Mouse (Mus musculus) limb, embryonic 12.5 days (tissue): ENCODE data around the gene Ropn1l. TPM values are rescaled to one million over a fixed set of nuclear protein-coding genes. Genes with fewer than 3 reads are reported as not detected.
A peak's percentile ranks its signal among the peaks of the same experiment; 100 is the strongest.

Experiments used
- ATAC-seq: fragments of 200-750 bp; cut with Nextera tagmentation; 2 replicates; pipeline ENCODE4 v1.8.0; 2017; ENCODE audit warnings: low read depth, moderate TSS enrichment; ENCODE audit not compliant: insufficient number of reproducible peaks, insufficient read depth, low FRiP score, low TSS enrichment
- H3K27ac ChIP-seq: fragments of 300-500 bp; sonication (generic); 2 replicates; pipeline ENCODE4 v1.5.1; 2016; ENCODE audit warnings: mild to moderate bottlenecking, moderate library complexity
- H3K27me3 ChIP-seq: fragments of 300-500 bp; sonication (generic); 2 replicates; pipeline ENCODE4 v1.6.1; 2016; ENCODE audit warnings: mild to moderate bottlenecking, moderate library complexity
- H3K36me3 ChIP-seq: fragments of 300-500 bp; sonication (generic); 2 replicates; pipeline ENCODE4 v1.6.1; 2016; ENCODE audit warnings: mild to moderate bottlenecking, moderate library complexity
- H3K4me1 ChIP-seq: fragments of 300-500 bp; sonication (generic); replicated peaks from 2 replicates; pipeline ENCODE4 v1.6.1; 2016
- H3K4me2 ChIP-seq: fragments of 300-500 bp; sonication (generic); 2 replicates; pipeline ENCODE4 v1.6.1; 2016; ENCODE audit warnings: mild to moderate bottlenecking, moderate library complexity
- H3K4me3 ChIP-seq: fragments of 300-500 bp; sonication (generic); replicated peaks from 2 replicates; pipeline ENCODE4 v1.5.1; 2016; ENCODE audit warnings: mild to moderate bottlenecking
- H3K9ac ChIP-seq: fragments of 300-500 bp; sonication (generic); replicated peaks from 2 replicates; pipeline ENCODE4 v1.6.1; 2016; ENCODE audit warnings: mild to moderate bottlenecking, moderate library complexity
- H3K9me3 ChIP-seq: fragments of 300-500 bp; sonication (generic); 2 replicates; pipeline ENCODE4 v1.6.1; 2016; ENCODE audit warnings: mild to moderate bottlenecking, moderate library complexity
- WGBS: fragments of 180-500 bp; shearing (Covaris S2); methylation state at CpG from one replicate; pipeline ENCODE4 v1.1.7; 2016; 5-methylcytosine and 5-hydroxymethylcytosine counted together
- polyA plus RNA-seq: library from polyadenylated mRNA; unstranded; fragments of >200 nt; fragmentation: Nextera tagmentation; extraction: Ambion mirVana; gene quantifications from 2 replicates; pipeline ENCODE4 v1.2.1, GENCODE M21; 2016

Ropn1l gene
- polyA plus RNA-seq, 1 experiment from 2014 or later = 2.3 TPM

- H3K9ac ChIP-seq = no peak overlapping the region
- H3K27ac ChIP-seq = no peak overlapping the region
- H3K4me1 ChIP-seq = 0 out of 2 replicates have a peak, but pooled peaks cover 4% of the 10 kb centered on the region
- no peaks in the 10 kb centered on the region for H3K36me3 ChIP-seq
- no peak for ATAC-seq
- H3K27me3 ChIP-seq = peaks cover 5% of the 10 kb centered on the region; the same call in 1 of the 2 replicates
- 36% methylated on average over 9 of the region's 9 CpGs for WGBS
- no peaks in the 10 kb centered on the region for H3K9me3 ChIP-seq
- peak overlapping the region; percentile 33; the same call in 1 of the 2 replicates for H3K4me2 ChIP-seq
- no peak overlapping the region for H3K4me3 ChIP-seq
Observed at GRCm38 (mm10) chr15:31419037-31419436, 34.5 kb downstream of the Ropn1l start.

GRCm38 (mm10) chr15:31418686-31419024, 34.9 kb downstream of the Ropn1l start:
- WGBS = 6% methylated on average over 7 of the region's 7 CpGs
- Histone ChIP-seq H3K9ac (no peak overlapping the region), H3K4me3 (no peak overlapping the region), H3K4me2 (peak overlapping the region; percentile 33), H3K9me3 (no peaks in the 10 kb centered on the region), H3K36me3 (no peaks in the 10 kb centered on the region), H3K4me1 (0 out of 2 replicates have a peak, but pooled peaks cover 4% of the 10 kb centered on the region), H3K27ac (no peak overlapping the region), H3K27me3 (peaks cover 5% of the 10 kb centered on the region; the same call in 1 of the 2 replicates)
- no peak for ATAC-seq

- WGBS = 52% methylated on average over 21 of the region's 21 CpGs
- Histone ChIP-seq H3K36me3 (no peaks in the 10 kb centered on the region), H3K27me3 (peaks cover 5% of the 10 kb centered on the region; the same call in 1 of the 2 replicates), H3K4me3 (no peak overlapping the region), H3K4me1 (0 out of 2 replicates have a peak, but pooled peaks cover 4% of the 10 kb centered on the region), H3K27ac (no peak overlapping the region), H3K4me2 (peak overlapping the region; percentile 33), H3K9ac (no peak overlapping the region), H3K9me3 (no peaks in the 10 kb centered on the region)
- no peak for ATAC-seq
Observed at GRCm38 (mm10) chr15:31417796-31418685, 35.5 kb downstream of the Ropn1l start.

- no peak for ATAC-seq
- Histone ChIP-seq H3K4me3 (no peak overlapping the region), H3K9ac (no peak overlapping the region), H3K27ac (no peak overlapping the region), H3K4me2 (no peak overlapping the region), H3K4me1 (0 out of 2 replicates have a peak, but pooled peaks cover 4% of the 10 kb centered on the region), H3K9me3 (no peaks in the 10 kb centered on the region), H3K36me3 (no peaks in the 10 kb centered on the region), H3K27me3 (peaks cover 5% of the 10 kb centered on the region; the same call in 1 of the 2 replicates)
- WGBS = 70% methylated on average over 6 of the region's 6 CpGs
Observed at GRCm38 (mm10) chr15:31417409-31417795, 36.1 kb downstream of the Ropn1l start.

GRCm38 (mm10) chr15:31415181-31415580, 38.4 kb downstream of the Ropn1l start:
- no peak overlapping the region for H3K4me3 ChIP-seq
- H3K9ac ChIP-seq = no peak overlapping the region
- H3K9me3 ChIP-seq = no peaks in the 10 kb centered on the region
- H3K27me3 ChIP-seq = peaks cover 5% of the 10 kb centered on the region; the same call in 1 of the 2 replicates
- H3K4me1 ChIP-seq = 0 out of 2 replicates have a peak, but pooled peaks cover 4% of the 10 kb centered on the region
- WGBS = 67% methylated on average over 4 of the region's 4 CpGs
- no peak for ATAC-seq
- no peaks in the 10 kb centered on the region for H3K36me3 ChIP-seq
- H3K4me2 ChIP-seq = no peak overlapping the region
- H3K27ac ChIP-seq = no peak overlapping the region

- Histone ChIP-seq H3K36me3 (no peaks in the 10 kb centered on the region), H3K9me3 (no peaks in the 10 kb centered on the region), H3K4me1 (0 out of 2 replicates have a peak, but pooled peaks cover 4% of the 10 kb centered on the region), H3K27ac (no peak overlapping the region), H3K4me2 (no peak overlapping the region), H3K27me3 (peaks cover 5% of the 10 kb centered on the region; the same call in 1 of the 2 replicates), H3K4me3 (no peak overlapping the region), H3K9ac (no peak overlapping the region)
- WGBS = 60% methylated on average over 6 of the region's 6 CpGs
- ATAC-seq = no peak
Observed at GRCm38 (mm10) chr15:31414179-31414898, 39.2 kb downstream of the Ropn1l start.

GRCm38 (mm10) chr15:31413662-31414061, 39.9 kb downstream of the Ropn1l start:
- no peak for ATAC-seq
- 88% methylated on average over 6 of the region's 6 CpGs for WGBS
- H3K9ac ChIP-seq = no peak overlapping the region
- no peak overlapping the region for H3K4me3 ChIP-seq
- H3K27ac ChIP-seq = no peak overlapping the region
- no peak overlapping the region for H3K4me2 ChIP-seq
- H3K9me3 ChIP-seq = no peaks in the 10 kb centered on the region
- H3K27me3 ChIP-seq = peaks cover 5% of the 10 kb centered on the region; the same call in 1 of the 2 replicates
- H3K36me3 ChIP-seq = no peaks in the 10 kb centered on the region
- 0 out of 2 replicates have a peak, but pooled peaks cover 4% of the 10 kb centered on the region for H3K4me1 ChIP-seq

- H3K4me3 ChIP-seq = no peak overlapping the region
- WGBS = 51% methylated on average over 3 of the region's 3 CpGs
- 0 out of 2 replicates have a peak, but pooled peaks cover under 1% of the 10 kb centered on the region for H3K4me1 ChIP-seq
- no peak overlapping the region for H3K9ac ChIP-seq
- no peak overlapping the region for H3K27ac ChIP-seq
- H3K27me3 ChIP-seq = no peaks in the 10 kb centered on the region
- ATAC-seq = no peak
- H3K36me3 ChIP-seq = no peaks in the 10 kb centered on the region
- no peak overlapping the region for H3K4me2 ChIP-seq
- H3K9me3 ChIP-seq = no peaks in the 10 kb centered on the region
Observed at GRCm38 (mm10) chr15:31412933-31413332, 40.6 kb downstream of the Ropn1l start.

- Histone ChIP-seq H3K4me3 (no peak overlapping the region), H3K27me3 (no peaks in the 10 kb centered on the region), H3K9ac (no peak overlapping the region), H3K4me2 (no peak overlapping the region), H3K4me1 (no peaks in the 10 kb centered on the region), H3K36me3 (no peaks in the 10 kb centered on the region), H3K9me3 (no peaks in the 10 kb centered on the region), H3K27ac (no peak overlapping the region)
- no peak for ATAC-seq
- WGBS = 77% methylated on average over 6 of the region's 6 CpGs
Observed at GRCm38 (mm10) chr15:31412436-31412835, 41.1 kb downstream of the Ropn1l start.

- Histone ChIP-seq H3K9me3 (no peaks in the 10 kb centered on the region), H3K4me1 (no peaks in the 10 kb centered on the region), H3K4me2 (no peak overlapping the region), H3K9ac (no peak overlapping the region), H3K27me3 (no peaks in the 10 kb centered on the region), H3K36me3 (no peaks in the 10 kb centered on the region), H3K4me3 (no peak overlapping the region), H3K27ac (no peak overlapping the region)
- ATAC-seq = no peak
- 75% methylated on average over 4 of the region's 4 CpGs for WGBS
Observed at GRCm38 (mm10) chr15:31407490-31407889, 46.0 kb downstream of the Ropn1l start.

- Histone ChIP-seq H3K9me3 (no peaks in the 10 kb centered on the region), H3K4me3 (no peak overlapping the region), H3K9ac (no peak overlapping the region), H3K27ac (no peak overlapping the region), H3K36me3 (no peaks in the 10 kb centered on the region), H3K4me2 (no peak overlapping the region), H3K4me1 (no peaks in the 10 kb centered on the region), H3K27me3 (no peaks in the 10 kb centered on the region)
- whole genome bisulfite sequencing = 85% methylated on average over 5 of the region's 5 CpGs
- ATAC-seq = no peak
Observed at GRCm38 (mm10) chr15:31406881-31407280, 46.7 kb downstream of the Ropn1l start.
